Mouse (Mus musculus) testis, adult 2 months (tissue): ENCODE measurements around the gene Ezr. TPM values are rescaled to one million over a fixed set of nuclear protein-coding genes. Genes with fewer than 3 reads are reported as not detected.

ENCODE experiments used
- H3K27ac ChIP-seq: fragments of 200-500 bp; 2 replicates; pipeline ENCODE4 v1.5.1; 2012; ENCODE audit warnings: low read depth, low read length; ENCODE audit not compliant: control insufficient read depth, insufficient read depth
- H3K27me3 ChIP-seq: fragments of 200-500 bp; 2 replicates; pipeline ENCODE4 v1.6.1; 2012; ENCODE audit warnings: mild to moderate bottlenecking, low read length, moderate library complexity; ENCODE audit not compliant: control insufficient read depth, insufficient read depth
- H3K36me3 ChIP-seq: fragments of 200-500 bp; 2 replicates; pipeline ENCODE4 v1.6.1; 2012; ENCODE audit warnings: mild to moderate bottlenecking, low read length; ENCODE audit not compliant: control insufficient read depth, insufficient read depth
- H3K4me1 ChIP-seq: fragments of 200-500 bp; 2 replicates; pipeline ENCODE4 v1.6.1; 2012; ENCODE audit warnings: low read length; ENCODE audit not compliant: control insufficient read depth, insufficient read depth
- H3K4me3 ChIP-seq: fragments of 200-500 bp; 2 replicates; pipeline ENCODE4 v1.5.1; 2012; ENCODE audit warnings: low read depth, mild to moderate bottlenecking, low read length, moderate library complexity, mixed read lengths; ENCODE audit not compliant: control insufficient read depth
- CTCF ChIP-seq: fragments of 200-500 bp; IDR thresholded peaks from 2 replicates; pipeline ENCODE4 v1.5.1; 2012; ENCODE audit warnings: low read depth, mild to moderate bottlenecking, inconsistent platforms, low read length, moderate library complexity; ENCODE audit not compliant: control insufficient read depth, insufficient read depth, insufficient replicate concordance
- POLR2A ChIP-seq: fragments of 200-500 bp; IDR thresholded peaks from 2 replicates; pipeline ENCODE4 v1.6.1; 2012; ENCODE audit warnings: low read depth, mild to moderate bottlenecking, inconsistent platforms, low read length, moderate library complexity; ENCODE audit not compliant: control insufficient read depth
- polyA plus RNA-seq: library from polyadenylated mRNA; depleted of rRNA; stranded (reverse); fragments of >200 nt; gene quantifications from 2 replicates; pipeline ENCODE4 v1.2.3, GENCODE M21; 2012

Ezr gene
- polyA plus RNA-seq, 1 experiment, result 4.5 TPM

DNA sequence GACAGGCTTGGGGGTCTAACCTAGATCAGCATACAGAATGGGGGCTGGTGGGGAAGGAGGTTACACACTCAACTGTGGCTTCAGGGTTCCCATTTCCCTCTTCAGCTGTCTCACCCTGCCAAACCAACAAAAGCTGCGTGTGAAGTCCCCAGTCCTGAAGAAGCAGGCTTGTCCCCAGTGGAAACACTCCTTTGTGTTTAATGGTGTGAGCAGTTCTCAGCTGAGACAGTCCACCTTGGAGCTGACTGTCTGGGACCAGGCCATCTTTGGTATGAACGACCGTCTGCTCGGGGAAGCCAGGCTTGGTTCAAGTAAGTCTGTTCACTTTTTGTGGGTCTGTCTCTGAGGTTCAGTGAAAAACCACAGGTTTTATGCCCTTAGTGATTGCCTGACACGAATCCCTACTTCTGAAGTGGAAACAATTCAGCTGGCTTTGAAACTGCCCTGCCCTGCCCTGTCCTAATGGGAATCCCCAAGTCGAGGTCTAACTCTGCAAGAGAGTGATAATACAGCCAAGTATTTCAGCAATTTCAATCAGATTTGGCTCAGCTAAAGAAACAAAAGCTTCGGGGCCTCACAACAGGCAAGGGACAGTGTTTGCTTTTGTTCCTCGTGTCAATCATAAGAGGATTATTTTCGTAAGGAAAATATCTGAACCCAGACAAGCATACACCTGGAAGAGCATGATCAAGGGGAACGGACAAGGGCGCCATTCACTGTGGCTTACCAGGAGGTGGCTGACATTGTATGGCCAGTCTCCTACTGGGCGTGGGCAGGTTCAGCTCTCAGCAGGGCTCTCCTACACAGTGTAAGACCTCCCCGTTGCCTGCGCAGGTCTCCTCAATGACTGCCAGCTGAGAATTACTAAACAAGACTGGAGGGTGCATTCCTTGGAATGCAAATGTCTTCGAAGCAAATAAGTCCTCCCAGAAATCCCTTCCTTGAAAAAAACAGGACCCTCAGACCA is 46.0 kb downstream of the Ezr start:
- no peaks in the 10 kb centered on the region for H3K27me3 ChIP-seq
- no peak overlapping the region for H3K27ac ChIP-seq
- TF ChIP-seq POLR2A (no peak), CTCF (no peak)
- no peaks in the 10 kb centered on the region; the same call in 1 of the 2 replicates for H3K36me3 ChIP-seq
- H3K4me1 ChIP-seq, result peaks cover 3% of the 10 kb centered on the region; the same call in 1 of the 2 replicates
- H3K4me3 ChIP-seq, result no peak overlapping the region

- Histone ChIP-seq H3K27me3 (no peaks in the 10 kb centered on the region), H3K4me3 (no peak overlapping the region), H3K27ac (no peak overlapping the region), H3K4me1 (peaks cover 3% of the 10 kb centered on the region; the same call in 1 of the 2 replicates), H3K36me3 (no peaks in the 10 kb centered on the region; the same call in 1 of the 2 replicates)
- TF ChIP-seq POLR2A (no peak), CTCF (no peak)
These were observed 47.7 kb downstream of the Ezr start for GRCm38 (mm10) chr17:6734746-6735441.

- Histone ChIP-seq H3K4me3 (no peak overlapping the region), H3K4me1 (peaks cover 3% of the 10 kb centered on the region; the same call in 1 of the 2 replicates), H3K27me3 (no peaks in the 10 kb centered on the region), H3K36me3 (no peaks in the 10 kb centered on the region), H3K27ac (no peak overlapping the region)
- TF ChIP-seq POLR2A, result no peak
- TF ChIP-seq CTCF, result no peak
These were observed 49.2 kb downstream of the Ezr start for GRCm38 (mm10) chr17:6733322-6733875.

DNA sequence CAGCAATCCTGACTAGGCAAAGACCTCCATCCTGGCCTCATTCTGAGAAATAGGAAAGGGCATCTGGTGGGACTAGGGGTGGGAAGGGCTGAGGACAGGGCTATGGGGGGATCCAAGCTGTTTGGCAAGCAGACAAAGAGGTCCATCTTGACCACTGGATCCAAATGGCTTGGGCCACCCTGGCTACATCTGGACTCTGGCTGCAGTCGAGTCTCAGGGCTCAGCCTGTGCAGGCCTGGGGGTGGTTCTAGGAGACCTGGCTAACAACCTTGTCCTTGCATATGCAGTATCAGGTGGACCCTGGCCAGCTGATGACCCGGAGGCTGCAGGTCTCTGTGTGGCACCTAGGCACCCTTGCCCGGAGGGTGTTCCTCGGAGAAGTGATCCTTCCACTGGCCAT is 49.9 kb downstream of the Ezr start:
- Histone ChIP-seq H3K27ac (no peak overlapping the region), H3K4me1 (peaks cover 3% of the 10 kb centered on the region; the same call in 1 of the 2 replicates), H3K4me3 (no peak overlapping the region), H3K27me3 (no peaks in the 10 kb centered on the region), H3K36me3 (no peaks in the 10 kb centered on the region)
- TF ChIP-seq CTCF (no peak), POLR2A (no peak)

GRCm38 (mm10) chr17:6731634-6732033 is 51.0 kb downstream of the Ezr start:
- TF ChIP-seq CTCF (no peak), POLR2A (no peak)
- no peaks in the 10 kb centered on the region for H3K36me3 ChIP-seq
- no peak overlapping the region for H3K27ac ChIP-seq
- H3K4me1 ChIP-seq, result peaks cover 3% of the 10 kb centered on the region; the same call in 1 of the 2 replicates
- no peaks in the 10 kb centered on the region for H3K27me3 ChIP-seq
- H3K4me3 ChIP-seq, result no peak overlapping the region

DNA sequence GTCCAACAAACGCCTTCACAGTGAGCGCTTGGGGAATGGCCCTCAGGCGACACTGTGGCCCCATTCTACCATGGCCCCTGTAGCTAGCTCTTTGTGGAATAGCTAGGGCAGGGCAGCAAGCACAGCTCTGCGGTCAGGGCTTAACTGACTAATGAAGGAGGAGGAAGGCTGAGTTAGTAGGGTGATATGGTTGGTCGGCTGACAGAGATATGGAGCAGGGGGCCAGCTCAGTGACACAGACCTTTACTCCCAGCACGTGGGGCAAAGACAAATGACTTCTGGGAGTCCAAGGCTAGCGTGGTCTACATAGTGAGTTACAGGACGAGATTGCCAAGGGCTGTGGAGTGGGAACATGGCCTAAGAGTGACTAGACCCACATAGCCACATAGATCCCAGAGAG is 51.5 kb downstream of the Ezr start:
- Histone ChIP-seq H3K27me3 (no peaks in the 10 kb centered on the region), H3K4me3 (no peak overlapping the region), H3K36me3 (no peaks in the 10 kb centered on the region), H3K27ac (no peak overlapping the region), H3K4me1 (peaks cover 3% of the 10 kb centered on the region; the same call in 1 of the 2 replicates)
- no peak for TF ChIP-seq POLR2A
- no peak for TF ChIP-seq CTCF
